Mouse (Mus musculus) stomach, postnatal 0 days (tissue): Measurements from ENCODE around the gene Speg.

Experiments
- CTCF ChIP-seq: IDR thresholded peaks from 2 replicates; pipeline ENCODE4 v1.5.1; 2016; ENCODE audit warnings: antibody characterized with exemption, low read depth, mild to moderate bottlenecking, moderate library complexity
- EP300 ChIP-seq: optimal IDR thresholded peaks from 2 replicates; pipeline ENCODE3; 2016; ENCODE audit warnings: antibody characterized with exemption

GRCm38 (mm10) chr1:75382356-75383071 lies 7.4 kb downstream of the Speg start:
- no peak for TF ChIP-seq CTCF
- no peak for TF ChIP-seq EP300
